Mouse (Mus musculus) adrenal gland, adult 18-20 months (tissue): Measurements from ENCODE around the gene Prpf6. TPM values are rescaled to one million over a fixed set of nuclear protein-coding genes. Genes with fewer than 3 reads are reported as not detected.

Experiments
- DNase-seq, 2 experiments: peaks; one replicate each; pipeline ENCODE4 v3.0.0; 2021 to 2022; ENCODE audit warnings: low spot score in 2 of 2
- long read RNA-seq, 2 experiments: library from polyadenylated mRNA; stranded (forward); transcript quantifications; one replicate each; pipeline ENCODE4 v2.0.0; 2021
- total RNA-seq, 2 experiments: library from RNA; stranded (reverse); gene quantifications; 1 replicate in 1 of 2; 2 replicates in 1 of 2; pipeline ENCODE4 v1.2.3; 2021

Gene Prpf6
- total RNA-seq: 10 to 100 TPM; 60.6 to 65.2 TPM
- long read RNA-seq, experiment 1, transcript Prpf6-201 (21 exons, 3,054 nt): major isoform, 57 of 63 reads
- long read RNA-seq, experiment 1, partial matches to known transcripts: 1 of 63 reads
- long read RNA-seq, experiment 1, other reads (novel, unspliced or antisense): 5 of 63 reads
- long read RNA-seq, experiment 2, transcript Prpf6-201 (21 exons, 3,054 nt): major isoform, 164 of 197 reads
- long read RNA-seq, experiment 2, partial matches to known transcripts: 19 of 197 reads
- long read RNA-seq, experiment 2, other reads (novel, unspliced or antisense): 14 of 197 reads

- no peak for DNase-seq
These were observed at the start of gene Prpf6 for GRCm38 (mm10) chr2:181591528-181592085. Gene Prpf6 (plus strand): TSS chr2:181591868.

- no peak for DNase-seq
These were observed 45.5 kb upstream of the Prpf6 start for GRCm38 (mm10) chr2:181546142-181546541.

GRCm38 (mm10) chr2:181548227-181548626, 43.4 kb upstream of the Prpf6 start:
- no peak for DNase-seq

GRCm38 (mm10) chr2:181548682-181549081, 43.0 kb upstream of the Prpf6 start:
- DNase-seq: no peak

- DNase-seq: no peak
These were observed 41.4 kb upstream of the Prpf6 start for GRCm38 (mm10) chr2:181550233-181550632.

GRCm38 (mm10) chr2:181553772-181554171, 37.9 kb upstream of the Prpf6 start:
- DNase-seq: no peak

GRCm38 (mm10) chr2:181567338-181567737, 24.3 kb upstream of the Prpf6 start:
- DNase-seq: no peak

GRCm38 (mm10) chr2:181568272-181569008, 23.2 kb upstream of the Prpf6 start:
- DNase-seq: peak in 1 of 2 experiments; percentile 44

- no peak for DNase-seq
These were observed 21.8 kb upstream of the Prpf6 start for GRCm38 (mm10) chr2:181569856-181570255.

GRCm38 (mm10) chr2:181570375-181570774, 21.3 kb upstream of the Prpf6 start:
- no peak for DNase-seq

GRCm38 (mm10) chr2:181570921-181571595, 20.6 kb upstream of the Prpf6 start:
- peak in 1 of 2 experiments; percentile 10 for DNase-seq

GRCm38 (mm10) chr2:181571941-181572670, 19.6 kb upstream of the Prpf6 start:
- DNase-seq: peak in 1 of 2 experiments; percentile 15

GRCm38 (mm10) chr2:181572921-181573920, 18.4 kb upstream of the Prpf6 start:
- peak in 1 of 2 experiments; percentile 13 for DNase-seq

GRCm38 (mm10) chr2:181573961-181574360, 17.7 kb upstream of the Prpf6 start:
- peak in 1 of 2 experiments; percentile 7 for DNase-seq

GRCm38 (mm10) chr2:181574921-181575545, 16.6 kb upstream of the Prpf6 start:
- peak in 1 of 2 experiments; percentile 12 for DNase-seq

- DNase-seq: peak in 1 of 2 experiments; percentile 11
These were observed 15.1 kb upstream of the Prpf6 start for GRCm38 (mm10) chr2:181576613-181577012.

GRCm38 (mm10) chr2:181577126-181577525, 14.5 kb upstream of the Prpf6 start:
- peak in 1 of 2 experiments; percentile 10 for DNase-seq

GRCm38 (mm10) chr2:181577981-181578581, 13.6 kb upstream of the Prpf6 start:
- peak in 1 of 2 experiments; percentile 15 for DNase-seq
